Mouse (Mus musculus): ENCODE measurements at regions not wholly inside any gene's neighbourhood (a gene's known extent, or its start where the extent isn't known, plus 50 kb on each side); places are given as distances from the start of the nearest gene placed in this dataset.
A peak's percentile ranks its signal among the peaks of the same experiment; 100 is the strongest.

GRCm38 (mm10) chr8:10763907-10764306 lies 244.4 kb downstream of the Irs2 start:
- DNase-seq (ENCODE audit: low read depth) = no peak

- DNase-seq (ENCODE audit: low read depth) = no peak
Measured at GRCm38 (mm10) chr8:10761694-10762305, 246.5 kb downstream of the Irs2 start.

GRCm38 (mm10) chr8:10760851-10761693 lies 247.2 kb downstream of the Irs2 start:
- DNase-seq (ENCODE audit: low read depth) = peak; percentile 30

GRCm38 (mm10) chr8:10760231-10760630 lies 248.0 kb downstream of the Irs2 start:
- DNase-seq (ENCODE audit: low read depth) = no peak

- DNase-seq (ENCODE audit: low read depth) = no peak
Measured at GRCm38 (mm10) chr8:10758151-10758550, 250.1 kb downstream of the Irs2 start.

GRCm38 (mm10) chr8:10754986-10755308 lies 253.3 kb downstream of the Irs2 start:
- no peak for DNase-seq (ENCODE audit: low read depth)

- DNase-seq (ENCODE audit: low read depth) = no peak
Measured at GRCm38 (mm10) chr8:10754232-10754985, 253.8 kb downstream of the Irs2 start.

GRCm38 (mm10) chr8:10753056-10753455 lies 255.2 kb downstream of the Irs2 start:
- no peak for DNase-seq (ENCODE audit: low read depth)

- DNase-seq (ENCODE audit: low read depth) = no peak
Measured at GRCm38 (mm10) chr8:10747150-10747549, 261.1 kb downstream of the Irs2 start.

- DNase-seq (ENCODE audit: low read depth) = no peak
Measured at GRCm38 (mm10) chr8:10743241-10743640, 265.0 kb downstream of the Irs2 start.

GRCm38 (mm10) chr8:10740837-10741236 lies 267.4 kb downstream of the Irs2 start:
- no peak for DNase-seq (ENCODE audit: low read depth)

GRCm38 (mm10) chr8:10738486-10739081 lies 269.7 kb downstream of the Irs2 start:
- no peak for DNase-seq (ENCODE audit: low read depth)

GRCm38 (mm10) chr8:10734746-10735145 lies 273.5 kb downstream of the Irs2 start:
- DNase-seq (ENCODE audit: low read depth) = no peak

GRCm38 (mm10) chr8:10723332-10723731 lies 284.9 kb downstream of the Irs2 start:
- no peak for DNase-seq (ENCODE audit: low read depth)

GRCm38 (mm10) chr8:10722742-10723141 lies 285.5 kb downstream of the Irs2 start:
- DNase-seq (ENCODE audit: low read depth) = no peak

GRCm38 (mm10) chr8:10722342-10722741 lies 285.9 kb downstream of the Irs2 start:
- no peak for DNase-seq (ENCODE audit: low read depth)

- no peak for DNase-seq (ENCODE audit: low read depth)
Measured at GRCm38 (mm10) chr8:10721146-10721862, 287.0 kb downstream of the Irs2 start.

GRCm38 (mm10) chr8:10720398-10720797 lies 287.9 kb downstream of the Irs2 start:
- DNase-seq (ENCODE audit: low read depth) = no peak

GRCm38 (mm10) chr8:10719411-10719810 lies 288.8 kb downstream of the Irs2 start:
- DNase-seq (ENCODE audit: low read depth) = no peak

GRCm38 (mm10) chr8:10717297-10717696 lies 291.0 kb downstream of the Irs2 start:
- no peak for DNase-seq (ENCODE audit: low read depth)

GRCm38 (mm10) chr8:10716161-10716560 lies 292.1 kb downstream of the Irs2 start:
- no peak for DNase-seq (ENCODE audit: low read depth)

GRCm38 (mm10) chr8:10713515-10714042 lies 294.7 kb downstream of the Irs2 start:
- DNase-seq (ENCODE audit: low read depth) = no peak
